Mouse (Mus musculus): ENCODE data around the gene Myo5c.

- TF ChIP-seq CTCF (IDR thresholded peaks at IDR 0.05; ENCODE audit: borderline replicate concordance, control insufficient read depth, extremely low read depth, insufficient read depth, low read length, poor library complexity) (no peak), POLR2A (IDR thresholded peaks at IDR 0.05; ENCODE audit: control insufficient read depth, extremely low read depth, insufficient read depth, low read length, poor library complexity) (no peak)
These were observed 44.1 kb upstream of the Myo5c start for GRCm38 (mm10) chr9:75187646-75188260.

All from thymus, adult 2 months (tissue).